Mouse (Mus musculus): ENCODE data around the gene Hmgb3.
"Not testable (repeated sequence)": the region's sequence is repeated elsewhere in the genome, so short reads cannot be mapped to it uniquely, and the experiment has no call there.

Gene Hmgb3

DNA sequence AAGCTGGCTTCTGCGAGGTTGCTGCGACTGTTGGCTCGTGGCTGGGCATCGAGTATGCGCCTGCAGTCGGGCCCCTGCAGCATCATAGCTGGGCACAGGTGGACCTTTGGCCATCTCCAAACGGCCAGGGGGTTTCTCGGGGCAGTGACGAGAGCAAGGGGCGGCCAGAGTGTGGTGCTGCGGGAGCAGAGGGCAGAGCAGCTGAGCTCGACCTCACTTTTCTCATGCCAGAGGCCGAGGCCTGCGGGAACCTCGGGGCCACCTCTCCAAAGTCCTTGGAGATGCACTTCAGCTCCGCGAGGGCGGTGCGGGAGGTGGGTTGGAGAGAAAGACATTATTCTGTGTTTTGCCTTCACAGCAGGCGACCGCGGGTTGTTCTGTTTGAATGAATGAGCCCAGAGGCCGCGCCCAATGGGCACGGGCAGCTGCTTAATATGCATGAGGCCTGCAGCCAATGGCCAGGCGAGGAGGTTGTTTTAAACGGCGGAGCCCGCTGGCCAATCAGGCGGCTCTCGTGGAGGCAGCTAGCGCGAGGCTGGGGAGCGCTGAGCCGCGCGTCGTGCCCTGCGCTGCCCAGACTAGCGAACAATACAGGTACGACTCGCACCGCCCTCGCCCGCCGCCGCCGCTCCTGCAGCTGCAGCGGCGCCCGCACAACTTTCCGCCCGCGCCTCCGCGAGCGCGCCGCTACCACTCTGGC, at the start of gene Hmgb3:
Gene Hmgb3 (plus strand): TSS at position 504 of the 700 bp plus-strand sequence.
- peak; percentile 58 to 79 for DNase-seq (ENCODE audit: low spot score in 2 of 2)

DNA sequence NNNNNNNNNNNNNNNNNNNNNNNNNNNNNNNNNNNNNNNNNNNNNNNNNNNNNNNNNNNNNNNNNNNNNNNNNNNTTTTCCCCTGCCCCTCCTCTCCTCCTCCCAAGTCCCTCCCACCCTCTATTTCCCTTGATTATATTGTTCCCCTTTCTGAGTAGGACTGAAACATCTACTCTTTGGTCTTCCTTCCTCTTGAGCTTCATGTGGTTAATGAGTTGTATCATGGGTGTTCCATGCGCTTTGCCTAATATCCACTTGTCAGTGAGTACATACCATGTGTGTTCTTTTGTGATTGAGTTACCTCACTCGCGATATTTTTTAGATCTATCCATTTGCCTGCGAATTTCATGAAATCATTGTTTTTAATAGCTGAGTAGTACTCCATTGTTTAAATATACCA, 49.1 kb upstream of the Hmgb3 start:
- DNase-seq (ENCODE audit: low spot score in 2 of 2) = not testable (repeated sequence)

DNA sequence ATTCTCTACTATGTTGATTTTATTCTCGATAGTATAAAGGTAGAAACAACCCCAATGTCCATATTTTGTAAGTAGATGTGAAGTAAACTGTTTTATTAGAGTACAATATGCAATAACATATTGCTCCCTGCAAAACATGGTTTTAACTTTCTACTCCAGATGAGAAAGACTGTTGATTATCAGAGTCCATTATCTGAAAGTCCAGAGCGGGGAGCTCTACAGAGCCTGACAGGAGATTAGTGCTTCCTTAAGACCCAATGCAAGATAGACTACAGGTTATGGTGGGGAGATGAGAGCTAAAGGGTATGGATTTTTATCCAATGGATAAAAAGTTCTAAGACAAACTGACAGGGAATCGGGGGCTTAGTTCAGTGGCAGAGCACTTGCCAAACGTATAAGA, 36.5 kb upstream of the Hmgb3 start:
- DNase-seq (ENCODE audit: low spot score in 2 of 2) = no peak

DNA sequence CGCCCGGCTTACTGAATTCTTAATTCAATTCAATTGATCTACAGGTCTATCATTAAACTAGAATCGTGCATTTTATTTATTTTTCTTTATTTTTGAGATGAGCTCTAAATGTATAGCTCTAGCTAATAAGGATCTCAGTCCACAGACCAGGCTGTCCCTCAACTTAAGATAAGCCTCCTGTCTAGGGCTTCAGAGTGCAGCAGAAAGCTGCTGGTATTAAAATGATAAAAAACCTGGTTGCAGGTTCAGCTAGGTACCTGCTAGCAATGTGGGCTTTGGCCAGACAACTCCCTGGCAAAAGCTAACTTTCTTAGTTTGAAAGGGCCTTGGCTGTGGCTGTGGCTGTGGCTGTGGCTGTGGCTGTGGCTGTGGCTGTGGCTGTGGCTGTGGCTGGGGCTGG, 32.8 kb upstream of the Hmgb3 start:
- no peak for DNase-seq (ENCODE audit: low spot score in 2 of 2)

DNA sequence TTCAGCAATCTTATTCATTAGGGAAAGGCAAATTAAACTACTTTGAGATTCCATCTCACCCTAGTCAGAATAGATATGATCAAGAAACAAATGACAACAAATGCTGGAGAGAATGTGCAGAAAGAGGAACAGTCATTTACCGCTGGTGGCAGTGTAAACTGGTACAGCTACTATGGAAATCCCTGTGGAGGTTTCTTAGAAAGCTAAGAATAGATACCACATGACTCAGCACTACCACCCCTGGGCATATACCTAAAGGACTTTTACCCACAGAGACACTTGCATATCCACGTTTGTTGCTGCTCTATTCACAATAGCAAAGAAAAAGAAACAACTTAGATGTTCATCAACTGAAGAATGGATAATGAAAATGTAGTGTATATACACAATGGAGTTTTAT, 31.4 kb upstream of the Hmgb3 start:
- no peak for DNase-seq (ENCODE audit: low spot score in 2 of 2)

DNA sequence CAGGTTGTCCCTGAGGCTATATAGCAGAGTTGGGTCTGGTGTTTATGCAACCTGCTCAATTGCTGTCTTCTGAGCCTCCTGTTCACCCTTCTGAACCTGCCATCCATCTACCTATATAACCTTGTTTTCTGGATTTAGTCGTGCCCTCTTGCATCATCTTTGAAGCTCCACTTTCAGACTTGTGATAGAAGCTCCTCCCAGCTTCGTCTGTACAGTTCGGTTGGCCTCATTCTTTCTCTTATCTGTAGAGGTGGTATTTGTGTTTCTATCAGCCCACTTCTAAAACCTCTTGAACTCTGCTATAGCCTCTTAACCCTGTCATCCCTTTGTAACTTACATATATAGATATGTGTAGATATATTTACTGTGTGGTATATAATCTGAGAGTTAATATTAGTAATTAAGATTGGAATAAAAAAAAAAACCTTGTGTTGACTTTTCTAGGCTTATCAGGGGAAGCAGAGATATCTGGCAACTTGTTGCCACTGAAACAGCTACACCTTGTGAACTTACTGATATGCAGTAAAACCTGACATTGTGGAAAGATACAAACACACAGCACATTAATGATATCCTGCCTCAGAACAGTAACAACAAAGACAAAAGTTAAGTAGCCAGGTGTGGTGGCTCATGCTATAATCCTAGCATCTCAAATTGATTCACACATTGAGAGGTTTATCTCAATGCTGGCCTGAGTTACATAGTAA, 30.0 kb upstream of the Hmgb3 start:
- no peak for DNase-seq (ENCODE audit: low spot score in 2 of 2)

DNA sequence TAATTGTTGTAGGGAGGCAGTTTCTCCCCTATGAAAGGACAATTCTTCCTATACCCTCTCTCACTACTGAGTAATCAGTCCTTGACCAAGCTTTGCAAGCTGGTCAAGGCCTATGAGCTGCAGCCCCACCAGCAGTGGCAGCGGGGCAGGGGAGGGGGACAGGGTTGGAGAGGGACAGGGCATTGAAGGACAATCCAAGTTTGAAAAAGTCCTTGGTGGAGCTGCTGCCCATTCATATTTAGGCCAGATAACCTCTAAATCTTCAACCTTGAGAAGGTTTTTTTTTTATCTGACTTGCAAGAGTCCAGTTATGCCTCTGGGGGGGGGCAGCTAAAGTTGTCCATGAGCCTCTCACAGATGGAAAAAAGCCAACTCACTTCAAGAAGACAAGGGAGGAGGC, 28.3 kb upstream of the Hmgb3 start:
- DNase-seq (ENCODE audit: low spot score in 2 of 2) = no peak

DNA sequence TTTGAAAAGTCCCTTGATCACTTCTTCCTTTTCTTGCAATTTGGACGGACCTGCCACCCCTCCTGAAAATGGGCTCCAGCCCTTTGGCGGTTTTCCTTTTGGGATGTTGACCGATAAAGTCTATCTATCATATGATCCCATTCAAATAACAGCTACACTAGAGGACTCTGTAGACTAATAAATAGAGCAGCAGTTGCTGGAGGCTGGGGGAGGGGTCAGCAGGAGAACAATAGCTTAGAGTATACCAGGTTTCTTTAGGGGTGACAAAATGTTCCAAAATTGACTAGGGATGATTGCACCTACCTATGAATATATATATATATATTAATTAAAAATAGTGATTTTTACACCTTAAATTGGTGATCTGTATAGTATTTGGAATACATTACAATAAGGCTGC, 27.6 kb upstream of the Hmgb3 start:
- DNase-seq (ENCODE audit: low spot score in 2 of 2) = no peak

DNA sequence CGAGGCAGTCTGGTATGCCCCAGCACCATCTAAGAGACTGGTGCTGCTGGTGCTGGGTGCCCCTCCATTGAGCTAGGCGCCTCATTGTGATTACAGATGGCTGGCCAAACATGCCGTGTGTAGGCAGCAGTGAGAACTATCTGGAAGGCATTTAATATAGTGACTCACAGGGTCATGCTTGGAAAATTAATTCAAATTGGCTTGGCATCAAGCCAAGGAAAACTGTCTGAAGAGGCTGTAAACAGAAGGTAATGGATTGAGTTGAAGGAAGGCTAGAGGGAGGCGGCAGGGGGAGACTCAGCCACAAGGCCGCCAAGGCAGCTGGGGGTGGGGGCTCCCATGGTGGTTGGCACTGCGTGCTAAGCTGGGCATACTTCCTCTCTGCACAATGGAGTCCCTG, 27.1 kb upstream of the Hmgb3 start:
- peak in 1 of 2 experiments; percentile 2 for DNase-seq (ENCODE audit: low spot score in 2 of 2)

DNA sequence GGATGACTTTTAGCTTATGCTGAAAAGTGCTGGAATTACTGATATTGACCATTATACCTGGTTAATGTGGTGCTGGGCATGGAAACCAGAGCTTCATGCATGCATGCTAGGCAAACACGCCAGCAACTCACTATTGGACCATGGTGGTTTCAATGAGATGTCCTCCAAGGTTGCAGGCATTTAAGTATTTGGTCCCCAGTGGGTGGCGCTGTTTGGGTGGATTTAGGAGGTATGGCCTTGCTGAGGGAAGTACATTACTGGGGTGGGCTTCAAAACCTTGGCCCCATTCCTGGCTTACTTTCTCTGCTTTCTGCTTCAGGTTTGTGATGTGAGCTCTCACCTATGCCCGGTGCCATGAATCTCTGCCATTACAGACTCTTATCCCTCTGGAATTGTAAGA, 23.1 kb upstream of the Hmgb3 start:
- DNase-seq (ENCODE audit: low spot score in 2 of 2) = no peak

DNA sequence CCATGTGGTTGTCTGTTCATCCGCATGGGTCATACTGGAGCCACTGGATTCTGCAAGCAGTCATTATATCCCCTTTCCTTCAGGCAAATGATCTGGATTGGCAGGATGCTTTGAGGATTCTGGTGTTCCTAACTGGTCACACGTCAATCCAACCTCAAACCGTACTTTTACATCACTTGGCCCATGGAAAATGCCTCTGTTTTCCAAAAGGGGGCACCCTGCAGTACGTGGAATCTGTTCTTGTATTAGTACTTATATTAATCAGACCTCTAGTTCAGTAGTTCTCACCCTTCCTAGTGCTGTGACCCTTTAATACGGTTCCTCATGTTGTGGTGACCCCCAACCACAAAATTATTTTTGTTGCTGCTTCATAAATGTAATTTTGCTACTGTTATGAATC, 21.6 kb upstream of the Hmgb3 start:
- DNase-seq (ENCODE audit: low spot score in 2 of 2) = no peak

DNA sequence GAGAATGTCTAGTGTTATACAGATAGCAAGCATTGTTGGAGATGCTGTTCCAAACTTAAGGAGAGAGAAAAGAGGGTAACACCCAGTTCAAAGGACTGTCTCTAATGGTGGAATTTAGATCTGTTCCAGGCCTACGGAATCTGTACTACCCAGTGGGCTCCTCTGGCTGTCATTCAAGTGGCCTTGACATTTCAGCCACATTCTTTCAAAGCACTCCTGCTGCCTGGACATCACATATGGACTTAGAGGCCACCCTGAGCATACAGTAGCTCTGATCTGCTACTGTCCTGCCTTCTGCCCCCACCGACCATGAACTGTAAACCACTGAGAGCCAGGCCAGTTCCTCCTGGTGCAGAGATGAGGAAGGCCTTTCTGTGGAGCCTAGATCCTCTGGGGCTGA, 17.9 kb upstream of the Hmgb3 start:
- DNase-seq (ENCODE audit: low spot score in 2 of 2) = no peak

DNA sequence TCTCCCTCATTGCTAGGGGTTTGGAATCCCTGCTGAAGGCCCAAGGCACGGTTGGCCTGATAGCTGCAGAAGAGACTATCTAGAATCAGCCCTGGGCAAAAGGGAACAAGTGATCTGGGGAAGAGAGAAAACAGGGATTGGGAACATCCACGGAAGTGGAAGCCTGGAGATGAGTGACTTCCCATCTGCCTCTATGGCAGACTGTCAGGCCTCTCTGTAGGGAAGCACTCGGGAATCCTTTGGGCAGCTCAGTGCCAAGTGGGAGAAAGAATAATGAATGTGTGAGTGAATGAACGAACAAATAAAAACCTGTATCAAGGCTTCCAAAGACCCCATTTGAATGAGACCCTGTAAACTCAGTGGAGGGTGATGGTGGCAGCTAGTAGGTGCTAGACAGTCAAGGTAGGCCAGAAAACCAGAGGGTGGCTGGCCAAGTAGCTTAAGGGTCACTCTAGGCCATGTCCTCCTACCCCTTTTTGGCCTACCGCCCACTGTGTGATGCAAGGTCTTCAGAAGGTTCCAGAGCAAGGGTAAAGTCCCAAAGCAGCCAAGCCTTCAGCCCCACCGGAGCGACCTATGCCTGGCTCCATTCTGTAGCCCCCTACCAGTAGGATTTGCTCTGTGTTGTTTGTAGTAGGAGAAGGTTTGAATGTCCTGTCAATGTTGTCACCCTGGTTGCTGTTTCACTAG, 14.8 kb upstream of the Hmgb3 start:
- no peak for DNase-seq (ENCODE audit: low spot score in 2 of 2)

DNA sequence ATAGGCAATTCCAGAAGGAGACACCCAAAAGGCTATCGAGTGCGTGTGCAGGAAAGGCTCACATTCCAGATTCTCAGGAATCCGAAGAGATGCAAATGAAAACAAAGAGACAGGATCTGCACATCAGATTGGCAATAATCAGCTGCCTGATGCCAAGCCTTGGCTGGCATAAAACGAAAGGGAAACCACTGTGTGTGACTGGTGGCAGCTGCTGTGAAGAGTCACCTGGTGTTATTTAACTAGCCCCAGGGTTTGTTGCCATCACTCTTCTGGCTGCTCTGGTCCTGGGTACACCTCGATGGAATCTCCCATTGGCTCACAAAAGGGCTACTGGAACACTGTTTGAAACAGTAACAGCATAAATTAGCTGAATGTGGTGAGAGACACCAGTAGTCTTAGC, 11.0 kb upstream of the Hmgb3 start:
- DNase-seq (ENCODE audit: low spot score in 2 of 2) = no peak

DNA sequence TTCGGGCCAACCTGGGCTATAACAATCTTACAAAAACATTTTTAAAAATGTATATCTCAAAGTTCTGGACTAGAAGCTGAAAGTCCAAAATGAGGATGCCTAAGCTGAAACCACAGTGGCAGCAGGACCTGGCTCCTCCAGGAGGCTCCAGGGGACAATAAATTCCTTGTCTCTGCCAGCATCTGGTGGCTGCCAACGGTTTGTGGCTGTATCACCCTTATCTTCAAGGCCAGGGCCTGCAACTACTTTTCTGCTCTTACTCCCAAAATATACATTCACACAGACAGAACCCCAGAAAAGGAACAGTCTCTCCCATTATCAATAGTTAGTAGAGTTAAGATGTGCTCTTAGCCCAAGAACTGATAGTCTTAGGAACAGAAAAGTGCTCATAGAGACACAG, 10.6 kb upstream of the Hmgb3 start:
- DNase-seq (ENCODE audit: low spot score in 2 of 2) = no peak

DNA sequence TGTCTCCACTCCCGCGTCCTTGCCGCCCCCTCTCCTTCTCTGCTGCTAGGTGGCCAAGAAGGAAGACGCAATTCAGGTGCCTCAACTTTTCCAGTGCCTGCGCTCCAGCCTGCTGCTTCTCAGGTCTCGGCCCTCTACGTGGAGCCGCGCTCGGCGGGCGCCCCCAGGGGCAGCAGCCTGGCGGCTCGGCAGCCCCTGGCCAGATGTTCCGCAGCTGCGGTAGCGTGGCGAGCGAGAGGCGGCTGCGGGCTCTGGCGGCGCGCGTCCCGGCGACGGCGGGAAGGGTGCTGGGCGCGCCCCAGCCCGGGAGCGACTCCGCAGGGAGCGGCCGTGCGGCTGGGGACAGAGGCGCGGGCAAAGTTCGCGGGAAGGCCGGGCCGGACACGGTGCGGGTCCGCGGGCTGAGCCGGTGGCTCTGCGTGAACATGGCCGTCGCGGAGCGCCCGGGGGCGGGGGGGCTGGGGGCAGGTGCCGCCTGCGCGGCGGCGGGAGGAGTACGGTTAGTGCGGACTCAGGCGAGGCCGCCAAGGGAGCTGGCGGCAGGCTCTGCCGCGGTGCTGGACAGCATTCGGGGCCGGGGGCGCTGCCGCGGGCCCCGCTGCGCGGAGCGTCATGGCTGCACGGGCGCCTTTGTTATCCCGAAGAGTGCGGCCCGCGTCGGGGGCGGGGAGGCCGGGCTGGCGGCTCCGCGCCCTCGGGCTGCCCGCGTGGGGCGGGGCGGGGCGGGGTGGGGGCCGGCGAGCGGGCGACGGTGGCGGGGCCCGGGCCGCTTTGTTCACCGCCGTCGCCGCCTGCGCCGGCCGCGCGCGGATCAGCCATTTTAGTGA, 610 bp downstream of the Hmgb3 start:
- no peak for DNase-seq (ENCODE audit: low spot score in 2 of 2)

DNA sequence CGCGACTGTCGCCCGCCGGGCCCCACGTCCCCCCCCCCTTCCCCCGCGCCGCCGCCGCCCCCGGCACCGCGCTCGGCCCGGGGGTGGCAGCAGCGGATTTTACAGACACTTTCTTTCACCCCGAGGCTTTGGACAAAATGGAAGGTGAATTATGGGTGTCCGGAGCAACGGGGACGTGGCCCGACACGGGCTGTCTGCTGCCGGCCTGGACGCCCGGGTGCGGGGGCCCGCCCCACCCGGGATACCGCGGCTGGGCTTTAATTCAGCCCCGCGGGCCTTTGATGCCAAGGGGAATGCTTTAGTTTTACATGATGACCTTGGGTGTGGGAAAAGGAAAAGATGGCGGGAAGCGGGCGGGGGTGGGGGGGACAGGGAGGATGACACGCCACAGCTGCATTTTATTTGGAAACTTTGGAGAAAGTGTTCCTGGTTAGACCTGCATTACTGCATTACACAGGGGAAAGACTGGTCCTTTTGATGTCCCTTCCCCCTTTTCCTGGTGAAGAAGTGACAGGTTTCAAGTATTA, 1.3 kb downstream of the Hmgb3 start:
- no peak for DNase-seq (ENCODE audit: low spot score in 2 of 2)

DNA sequence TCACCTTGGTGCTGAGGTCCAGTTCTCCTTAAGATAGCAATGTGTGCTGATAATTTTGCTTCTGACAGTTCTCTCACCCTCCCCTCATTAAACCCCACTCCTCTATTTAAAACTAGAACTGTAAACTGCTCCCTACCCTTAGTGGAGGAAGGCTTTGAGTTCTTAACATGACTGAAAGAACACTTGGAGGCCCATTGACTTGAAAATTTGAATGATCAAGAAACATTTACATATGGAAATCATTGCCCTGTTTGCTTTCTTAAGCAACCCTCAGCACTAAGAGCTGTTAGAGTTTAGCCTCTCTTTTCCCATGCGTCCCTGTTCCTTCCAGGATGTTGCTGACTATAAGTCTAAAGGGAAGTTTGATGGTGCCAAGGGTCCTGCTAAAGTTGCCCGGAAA, 3.6 kb downstream of the Hmgb3 start:
- no peak for DNase-seq (ENCODE audit: low spot score in 2 of 2)

DNA sequence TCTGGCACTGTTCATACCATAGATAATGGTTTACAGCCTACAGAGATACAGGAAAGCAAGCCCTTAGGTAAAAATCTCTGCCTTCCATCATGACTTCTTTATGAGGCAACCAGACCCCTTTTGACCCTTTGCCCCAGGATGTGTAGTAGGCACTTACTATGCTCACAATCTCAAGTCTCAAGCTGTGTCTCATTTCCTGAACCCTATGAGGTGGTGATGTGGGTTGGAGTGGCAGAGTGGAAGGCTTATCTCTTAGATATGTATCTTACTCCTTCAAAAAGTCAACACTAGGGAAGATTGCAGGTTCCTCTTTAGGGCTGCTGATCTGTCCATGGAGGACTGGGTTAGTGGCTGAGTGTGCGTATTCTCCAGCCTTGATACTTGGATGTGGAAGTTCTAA, 5.1 kb downstream of the Hmgb3 start:
- no peak for DNase-seq (ENCODE audit: low spot score in 2 of 2)

DNA sequence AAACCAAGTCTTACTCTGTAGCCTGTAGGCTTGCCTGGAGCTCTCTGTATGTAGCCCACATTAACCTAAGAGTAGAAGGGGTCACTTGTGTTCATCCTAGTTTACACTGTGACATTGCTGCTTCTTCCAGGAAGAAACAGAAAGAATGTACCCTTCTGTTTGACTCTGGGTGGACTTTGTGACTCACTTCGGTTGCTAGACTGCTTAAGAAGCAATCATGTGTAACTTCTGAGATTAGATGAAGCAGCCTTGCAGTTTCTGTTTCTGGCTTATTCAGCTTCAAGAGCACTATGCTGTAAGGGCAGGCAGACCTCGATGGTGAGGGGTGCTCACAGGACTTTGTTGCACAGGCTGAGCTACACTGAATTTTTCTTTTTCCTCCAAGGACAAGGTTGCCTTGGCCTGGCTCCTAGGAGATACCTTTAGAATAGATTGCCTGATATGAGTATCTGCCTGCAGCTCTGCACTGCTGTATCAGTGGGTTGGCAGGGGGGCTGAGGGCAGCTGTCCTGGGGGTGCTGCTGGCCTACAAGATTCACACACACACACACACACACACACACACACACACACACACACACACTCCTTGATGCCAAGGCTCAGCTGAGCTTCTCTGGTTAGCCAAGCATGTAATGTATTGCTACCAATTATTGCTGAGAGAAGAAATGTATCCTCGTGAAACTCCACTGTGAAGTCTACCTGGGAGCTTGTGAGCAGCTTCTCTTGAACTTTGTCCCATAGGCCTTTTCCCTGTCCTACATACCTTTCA, 17.6 kb downstream of the Hmgb3 start:
- DNase-seq (ENCODE audit: low spot score in 2 of 2) = no peak

DNA sequence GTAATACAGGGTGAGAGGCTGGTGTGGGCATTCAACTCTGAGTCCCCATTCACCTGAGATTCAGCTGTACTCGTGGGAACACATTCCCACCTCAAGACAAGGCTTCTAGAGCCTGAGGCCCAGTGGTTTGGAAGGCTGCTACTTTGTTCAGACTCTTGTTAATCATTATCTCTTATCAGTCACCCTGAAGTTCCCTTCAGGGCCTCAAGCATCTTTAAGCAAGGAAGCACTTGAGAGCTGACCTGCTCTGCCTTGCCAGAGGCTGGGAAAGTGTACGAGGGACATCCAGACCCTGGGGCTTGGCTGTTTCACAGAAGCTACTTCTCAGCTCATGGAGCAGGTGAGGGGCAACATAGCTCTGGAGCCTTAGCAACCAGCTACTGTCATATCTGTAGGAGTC, 19.8 kb downstream of the Hmgb3 start:
- no peak for DNase-seq (ENCODE audit: low spot score in 2 of 2)
